Mouse (Mus musculus): ENCODE results near the gene Cntfr. TPM values are rescaled to one million over a fixed set of nuclear protein-coding genes. Genes with fewer than 3 reads are reported as not detected.
"Not testable (repeated sequence)": the region's sequence is repeated elsewhere in the genome, so short reads cannot be mapped to it uniquely, and the experiment has no call there.

The Cntfr gene
- polyA plus RNA-seq, 1 experiment from 2014 or later, result 19.0 TPM

DNA sequence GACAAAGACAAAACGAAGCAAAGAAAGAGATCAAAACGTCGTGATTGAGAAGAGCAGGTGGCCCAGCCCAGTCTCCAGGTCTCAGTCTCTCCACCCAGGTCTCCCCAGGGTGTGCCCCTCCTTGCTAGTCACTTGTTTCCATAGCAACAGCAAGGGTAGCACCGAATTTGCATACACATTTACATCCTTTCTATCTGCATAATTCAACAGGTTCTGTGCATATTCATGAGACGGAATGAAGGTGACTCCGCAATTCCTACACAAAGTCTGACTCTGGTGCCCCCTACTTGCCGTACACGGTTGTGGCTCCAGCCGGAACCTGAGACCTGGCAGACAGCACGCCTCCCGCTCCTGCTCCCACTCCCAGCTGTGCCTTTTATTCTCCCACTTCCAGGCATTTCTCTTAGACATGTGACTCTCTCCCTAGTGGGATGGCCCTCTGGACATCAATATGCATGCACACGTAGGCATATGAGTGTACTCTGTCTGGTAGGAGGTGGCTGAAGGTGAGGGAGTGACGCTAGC, 10.2 kb upstream of the Cntfr start:
- H3K4me1 ChIP-seq, result peaks cover 51% of the 10 kb centered on the region

DNA sequence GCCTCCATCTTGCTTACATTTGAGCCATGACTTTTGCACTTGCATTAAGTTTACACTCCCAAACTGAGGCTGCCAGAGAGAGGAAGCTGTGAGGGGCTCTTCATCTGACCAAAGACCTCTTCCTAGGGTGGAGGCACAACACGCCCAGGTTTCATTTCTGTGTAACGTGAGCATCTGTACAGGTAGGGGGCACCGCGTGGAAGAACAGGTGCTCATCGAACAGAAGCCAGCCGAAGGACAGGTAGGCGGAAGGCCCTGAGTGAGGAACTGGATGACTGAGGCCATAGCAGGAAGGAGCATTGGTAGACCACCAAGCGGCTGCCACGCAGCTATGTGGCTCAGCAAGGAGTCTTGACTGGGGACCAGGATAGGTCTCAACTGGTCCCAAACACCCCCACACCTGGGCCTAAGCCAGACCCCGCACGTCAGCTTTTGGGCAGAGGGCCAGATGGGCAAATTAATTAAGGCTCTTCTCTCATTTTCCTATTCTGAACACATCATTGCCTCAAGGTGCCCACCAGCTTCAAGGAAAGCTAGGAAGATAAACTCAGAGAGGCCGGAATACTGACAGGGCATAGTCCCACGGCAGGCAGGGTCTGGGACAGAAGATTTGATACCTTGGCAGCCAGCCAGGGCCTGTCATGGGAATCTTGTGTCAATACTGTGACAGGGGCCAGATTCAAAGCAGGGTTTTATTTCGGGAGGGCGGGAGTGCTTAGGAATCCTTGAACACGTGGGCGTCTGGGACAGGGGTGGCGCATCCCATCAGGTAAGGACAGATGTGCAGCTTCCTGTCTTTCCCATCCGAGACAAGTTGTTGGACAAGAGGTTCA, 9.2 kb upstream of the Cntfr start:
- Histone ChIP-seq H3K4me3 (replicated peaks) (no peak overlapping the region), H3K36me3 (no peaks in the 10 kb centered on the region), H3K27ac (replicated peaks) (peak overlapping the region; percentile 44; the same call in 1 of the 2 replicates), H3K4me2 (replicated peaks) (0 out of 2 replicates have a peak overlapping the region, but pooled peaks have one; percentile 1), H3K4me1 (peaks cover 42% of the 10 kb centered on the region), H3K9me3 (replicated peaks) (no peaks in the 10 kb centered on the region), H3K27me3 (peaks cover 10% of the 10 kb centered on the region; the same call in 1 of the 2 replicates), H3K9ac (no peak overlapping the region)
- ATAC-seq (ENCODE audit: insufficient number of reproducible peaks, low FRiP score, low TSS enrichment, low read depth), result no peak
- 44% methylated on average over 19 of the region's 19 CpGs for WGBS

More for the DNA sequence above, 10.2 kb upstream of the Cntfr start:
- peak overlapping the region; percentile 1; the same call in 1 of the 2 replicates for H3K4me2 ChIP-seq (replicated peaks)
- peaks cover 10% of the 10 kb centered on the region; the same call in 1 of the 2 replicates for H3K27me3 ChIP-seq
- H3K9me3 ChIP-seq (replicated peaks), result no peaks in the 10 kb centered on the region
- H3K9ac ChIP-seq, result no peak overlapping the region
- no peaks in the 10 kb centered on the region for H3K36me3 ChIP-seq
- 4% methylated on average over 13 of the region's 13 CpGs for WGBS
- no peak overlapping the region for H3K27ac ChIP-seq (replicated peaks)
- H3K4me3 ChIP-seq (replicated peaks), result no peak overlapping the region
- ATAC-seq (ENCODE audit: insufficient number of reproducible peaks, low FRiP score, low TSS enrichment, low read depth), result peak; percentile 36

DNA sequence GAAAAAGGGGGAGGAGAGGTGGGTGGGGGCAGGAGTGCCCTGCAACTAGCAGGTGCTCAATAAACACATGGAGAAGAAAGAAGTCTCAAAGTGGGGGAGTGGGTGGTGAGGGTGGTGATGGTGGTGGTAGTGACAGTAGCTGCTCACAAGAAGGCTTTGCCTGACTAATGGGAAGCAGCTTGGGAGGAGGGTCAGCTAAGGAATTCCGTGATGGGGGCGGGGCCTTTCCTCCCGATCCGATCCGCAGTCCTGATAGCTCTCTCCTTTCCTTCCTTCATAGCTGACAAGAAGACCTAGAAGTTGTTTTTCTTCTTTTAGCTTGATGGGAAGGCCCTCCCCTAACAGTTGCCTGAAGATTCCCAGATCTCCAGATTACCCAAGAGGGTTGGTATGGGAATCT, 7.8 kb upstream of the Cntfr start:
- no peak for ATAC-seq (ENCODE audit: insufficient number of reproducible peaks, low FRiP score, low TSS enrichment, low read depth)
- Histone ChIP-seq H3K9me3 (replicated peaks) (no peaks in the 10 kb centered on the region), H3K9ac (no peak overlapping the region), H3K4me1 (peaks cover 42% of the 10 kb centered on the region), H3K4me2 (replicated peaks) (no peak overlapping the region), H3K4me3 (replicated peaks) (no peak overlapping the region), H3K27ac (replicated peaks) (0 out of 2 replicates have a peak overlapping the region, but pooled peaks have one; percentile 12), H3K27me3 (peaks cover 10% of the 10 kb centered on the region; the same call in 1 of the 2 replicates), H3K36me3 (no peaks in the 10 kb centered on the region)
- 4% methylated on average over 5 of the region's 5 CpGs for WGBS

DNA sequence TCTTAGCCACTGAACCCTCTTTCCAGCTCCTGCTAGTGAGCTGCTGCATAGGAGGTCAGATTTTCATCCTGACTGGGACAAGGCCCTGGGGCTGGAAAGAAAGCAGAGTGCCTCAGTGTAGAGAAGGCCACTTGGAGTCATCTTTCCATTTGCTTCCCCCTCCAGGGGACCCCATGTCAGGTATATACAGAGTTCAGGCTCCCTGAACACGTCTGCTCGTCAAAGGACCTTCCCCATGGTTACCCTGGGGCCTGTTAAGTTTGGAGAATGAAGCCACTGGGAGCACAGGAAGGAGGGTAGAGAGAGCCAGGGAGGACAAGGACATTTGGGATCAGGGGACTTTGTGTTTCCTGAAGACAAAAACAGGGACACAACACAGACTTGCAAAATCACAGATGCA, 5.3 kb upstream of the Cntfr start:
- not testable (repeated sequence) for H3K27ac ChIP-seq (replicated peaks); H3K9ac ChIP-seq; H3K9me3 ChIP-seq (replicated peaks); H3K4me2 ChIP-seq (replicated peaks); H3K36me3 ChIP-seq; H3K4me3 ChIP-seq (replicated peaks); ATAC-seq (ENCODE audit: insufficient number of reproducible peaks, low FRiP score, low TSS enrichment, low read depth); H3K27me3 ChIP-seq
- 49% methylated on average over 2 of the region's 2 CpGs for WGBS
- peaks cover 32% of the 10 kb centered on the region for H3K4me1 ChIP-seq

DNA sequence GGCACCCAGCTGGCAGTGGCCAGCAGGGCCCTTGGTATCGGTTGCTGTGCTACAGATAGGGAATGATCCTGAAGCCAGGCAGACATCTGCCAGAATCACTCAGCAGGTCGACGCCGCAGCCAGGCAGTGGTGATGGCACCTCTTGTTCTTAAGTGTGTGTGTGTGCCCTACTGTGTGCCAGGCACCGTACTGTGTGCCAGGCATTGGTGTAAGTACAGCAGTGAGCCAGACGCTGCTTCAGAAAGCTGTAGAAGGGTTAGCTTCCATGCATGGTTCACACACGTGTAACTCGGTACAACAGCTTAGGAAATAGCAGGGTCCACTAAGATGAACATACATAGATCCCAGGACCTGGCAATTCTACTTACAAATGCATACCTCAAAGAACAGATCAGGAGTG, 3.3 kb upstream of the Cntfr start:
- H3K4me2 ChIP-seq (replicated peaks); H3K4me3 ChIP-seq (replicated peaks); H3K9ac ChIP-seq; H3K9me3 ChIP-seq (replicated peaks); H3K36me3 ChIP-seq; H3K27ac ChIP-seq (replicated peaks); ATAC-seq (ENCODE audit: insufficient number of reproducible peaks, low FRiP score, low TSS enrichment, low read depth); H3K27me3 ChIP-seq: not testable (repeated sequence)
- H3K4me1 ChIP-seq, result peaks cover 13% of the 10 kb centered on the region
- WGBS, result 100% methylated on average over 2 of the region's 8 CpGs

DNA sequence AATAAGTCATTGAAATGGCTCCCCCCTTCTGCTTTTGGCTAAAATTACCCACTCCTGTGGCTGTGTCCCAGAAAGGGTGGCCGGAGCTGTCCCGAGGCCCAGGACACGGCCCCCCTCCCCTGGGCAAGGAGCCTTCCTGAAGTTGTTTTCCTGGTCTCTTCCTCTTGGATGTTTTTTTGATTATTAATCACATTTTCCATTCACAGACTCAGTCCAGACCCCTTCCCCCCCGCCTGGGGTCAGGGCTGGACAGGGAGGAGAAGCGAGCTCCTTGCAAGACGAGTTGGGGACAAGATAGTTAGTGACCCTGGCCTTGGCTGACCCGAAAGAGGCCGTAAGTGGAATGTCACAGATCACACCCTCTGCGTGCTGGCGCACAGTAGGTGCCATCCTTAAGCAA, 2.9 kb upstream of the Cntfr start, which contains the start of gene Il11ra1:
Gene Il11ra1 (plus strand): TSS at position 207 of the 400 bp plus-strand sequence.
- H3K36me3 ChIP-seq; H3K9me3 ChIP-seq (replicated peaks); H3K4me3 ChIP-seq (replicated peaks); H3K27me3 ChIP-seq; H3K27ac ChIP-seq (replicated peaks); H3K9ac ChIP-seq; ATAC-seq (ENCODE audit: insufficient number of reproducible peaks, low FRiP score, low TSS enrichment, low read depth); H3K4me1 ChIP-seq: not testable (repeated sequence)
- 0 out of 2 replicates have a peak within 1 kb of the TSS, but pooled peaks have one; percentile 10 for H3K4me2 ChIP-seq (replicated peaks)
- WGBS, result 78% methylated on average over 9 of the region's 10 CpGs

DNA sequence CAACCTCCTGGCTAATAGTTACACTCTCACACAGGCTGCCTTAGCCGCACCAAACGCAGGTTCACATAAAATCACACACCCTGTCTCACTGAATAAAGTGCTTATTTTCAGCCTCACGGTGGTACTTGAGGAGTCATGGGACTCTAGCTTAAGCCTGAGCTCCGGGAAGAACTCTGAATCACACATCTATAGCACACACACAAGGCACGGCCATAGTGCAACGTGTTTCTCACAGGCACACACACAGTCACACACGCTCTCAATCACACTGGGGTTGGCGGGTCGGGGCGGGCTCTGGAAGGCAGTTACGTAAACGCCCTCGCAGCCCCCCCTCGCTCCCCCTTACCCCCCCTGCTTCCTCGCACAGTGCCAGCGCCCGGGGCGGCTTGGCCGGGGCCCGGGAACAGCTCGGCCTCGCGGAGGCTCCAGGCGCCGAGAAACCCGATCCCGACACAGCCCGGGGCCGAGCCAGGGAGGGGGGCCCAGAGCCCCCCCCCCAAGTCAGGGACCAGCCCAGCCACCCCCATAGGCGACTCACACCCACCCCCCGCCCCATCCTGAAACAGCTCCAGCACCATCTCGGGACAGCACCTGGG, 1.6 kb upstream of the Cntfr start:
- not testable (repeated sequence) for ATAC-seq (ENCODE audit: insufficient number of reproducible peaks, low FRiP score, low TSS enrichment, low read depth)
- H3K4me2 ChIP-seq (replicated peaks), result 0 out of 2 replicates have a peak overlapping the region, but pooled peaks have one; percentile 10

DNA sequence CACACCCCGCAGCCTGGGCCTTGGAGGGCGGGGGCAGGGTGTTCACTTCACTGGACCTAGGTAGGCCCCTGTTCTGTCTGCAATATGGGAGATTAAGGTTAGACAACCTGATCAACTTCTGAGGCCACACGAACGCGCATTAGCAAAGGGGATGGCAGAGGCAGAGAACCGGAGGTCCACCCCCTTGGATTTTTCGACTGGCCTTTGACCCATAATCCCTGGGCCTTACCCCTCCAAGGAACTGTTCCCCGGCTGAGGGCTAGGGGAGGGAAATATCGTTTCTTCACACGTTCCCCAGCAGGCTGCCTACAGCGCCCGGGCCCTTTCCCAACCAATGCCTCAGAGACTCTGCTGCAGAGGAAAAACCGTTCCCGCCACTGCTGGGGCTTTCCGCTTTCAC, 437 bp downstream of the Cntfr start:
- H3K27ac ChIP-seq (replicated peaks); H3K9me3 ChIP-seq (replicated peaks); H3K9ac ChIP-seq; H3K36me3 ChIP-seq; H3K4me2 ChIP-seq (replicated peaks); H3K4me3 ChIP-seq (replicated peaks); H3K27me3 ChIP-seq; H3K4me1 ChIP-seq; ATAC-seq (ENCODE audit: insufficient number of reproducible peaks, low FRiP score, low TSS enrichment, low read depth): not testable (repeated sequence)
- WGBS, result 13% methylated on average over 12 of the region's 15 CpGs

More for the DNA sequence above, 1.6 kb upstream of the Cntfr start:
- WGBS, result 5% methylated on average over 25 of the region's 32 CpGs
- H3K4me3 ChIP-seq (replicated peaks); H3K9ac ChIP-seq; H3K4me1 ChIP-seq; H3K9me3 ChIP-seq (replicated peaks); H3K27me3 ChIP-seq; H3K27ac ChIP-seq (replicated peaks); H3K36me3 ChIP-seq: not testable (repeated sequence)

DNA sequence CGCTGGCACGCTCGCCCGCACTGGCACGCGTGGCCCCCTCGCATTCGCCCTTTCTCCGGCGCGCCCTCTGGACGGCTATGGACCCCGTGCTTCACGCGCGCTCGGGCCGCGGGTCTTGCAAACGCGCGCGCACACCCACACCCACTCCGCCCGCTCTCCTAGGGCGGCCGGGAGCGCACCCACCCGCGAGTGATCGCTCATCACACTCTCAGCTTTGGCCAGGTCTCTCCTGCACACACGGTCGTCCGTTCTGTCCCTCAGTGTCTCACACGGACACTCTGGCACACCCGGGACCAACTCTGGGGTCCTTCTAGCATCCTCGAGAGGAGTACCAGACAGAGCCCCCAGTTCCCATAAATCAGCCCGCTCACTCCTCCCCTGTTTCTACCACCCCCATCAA, 1.1 kb downstream of the Cntfr start:
- not testable (repeated sequence) for H3K27ac ChIP-seq (replicated peaks); ATAC-seq (ENCODE audit: insufficient number of reproducible peaks, low FRiP score, low TSS enrichment, low read depth); H3K36me3 ChIP-seq; H3K4me1 ChIP-seq; H3K4me3 ChIP-seq (replicated peaks); H3K27me3 ChIP-seq; H3K9me3 ChIP-seq (replicated peaks); H3K9ac ChIP-seq
- 6% methylated on average over 8 of the region's 38 CpGs for WGBS
- peak overlapping the region; percentile 37 for H3K4me2 ChIP-seq (replicated peaks)

DNA sequence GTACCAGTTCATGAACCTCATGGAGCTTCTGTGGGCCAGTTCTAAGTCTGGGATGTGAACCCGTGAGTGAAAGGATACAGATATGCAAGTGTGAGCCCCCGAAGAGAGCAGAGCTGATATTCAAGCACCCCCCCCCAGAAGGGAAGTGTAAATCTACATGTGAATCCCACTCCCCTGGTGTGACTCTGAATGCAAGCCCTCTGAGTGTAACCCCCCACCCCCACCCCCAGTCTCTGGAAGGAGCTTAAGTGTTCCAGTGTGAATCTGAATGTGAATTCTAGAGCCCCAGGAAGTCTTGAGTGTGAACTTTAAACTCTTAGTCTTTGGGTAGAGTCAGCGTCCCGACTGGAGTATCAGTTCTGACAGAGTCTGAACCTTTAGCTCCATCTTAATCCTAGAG, 3.4 kb downstream of the Cntfr start:
- H3K27ac ChIP-seq (replicated peaks); H3K9ac ChIP-seq; H3K9me3 ChIP-seq (replicated peaks); H3K4me2 ChIP-seq (replicated peaks); H3K36me3 ChIP-seq; ATAC-seq (ENCODE audit: insufficient number of reproducible peaks, low FRiP score, low TSS enrichment, low read depth); H3K4me3 ChIP-seq (replicated peaks); H3K4me1 ChIP-seq; H3K27me3 ChIP-seq: not testable (repeated sequence)
- 20% methylated on average over 4 of the region's 4 CpGs for WGBS

DNA sequence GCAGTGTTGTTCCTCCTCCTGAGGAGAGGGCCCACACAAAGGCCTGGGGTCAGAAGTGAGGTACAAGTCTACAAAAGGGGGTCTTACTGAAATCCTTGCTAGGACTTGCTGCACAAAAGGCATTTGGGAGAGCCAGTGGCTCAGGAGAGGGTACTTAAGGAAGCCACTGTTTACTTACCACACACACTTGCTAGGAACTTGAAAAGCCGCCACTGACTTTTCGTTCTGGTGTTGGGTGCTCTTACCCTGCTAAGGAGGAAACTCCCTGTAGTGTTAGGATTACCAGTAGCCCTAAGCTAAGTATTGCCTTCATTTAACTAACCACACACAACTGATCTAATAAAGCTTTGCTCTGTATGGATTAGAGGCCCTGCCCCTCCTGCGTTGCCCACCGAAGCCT, 6.9 kb downstream of the Cntfr start:
- not testable (repeated sequence) for H3K4me3 ChIP-seq (replicated peaks); H3K4me1 ChIP-seq; H3K36me3 ChIP-seq; H3K27me3 ChIP-seq; H3K4me2 ChIP-seq (replicated peaks); H3K9me3 ChIP-seq (replicated peaks); ATAC-seq (ENCODE audit: insufficient number of reproducible peaks, low FRiP score, low TSS enrichment, low read depth); H3K27ac ChIP-seq (replicated peaks); H3K9ac ChIP-seq
- WGBS, result no CpG with 5 or more reads among the region's 4 CpGs
